Mouse (Mus musculus) olfactory bulb, adult 2 months (tissue): ENCODE data around the gene Pdzrn3.

ENCODE experiments used
- CTCF ChIP-seq: fragments of 200-500 bp; IDR thresholded peaks from 2 replicates; pipeline ENCODE4 v1.5.1; 2012; ENCODE audit warnings: low read depth, mild to moderate bottlenecking, low read length, moderate library complexity; ENCODE audit not compliant: insufficient read depth
- POLR2A ChIP-seq: fragments of 200-500 bp; IDR thresholded peaks from 2 replicates; pipeline ENCODE4 v1.6.1; 2012; ENCODE audit warnings: mild to moderate bottlenecking, low read depth, low read length, moderate library complexity; ENCODE audit not compliant: insufficient read depth

- no peak for TF ChIP-seq CTCF
- no peak for TF ChIP-seq POLR2A
Observed at GRCm38 (mm10) chr6:101376049-101376448, 1.6 kb downstream of the Pdzrn3 start.
